Mouse (Mus musculus): ENCODE results near the gene Sox18.

Gene Sox18

GRCm38 (mm10) chr2:181679951-181680715 is 8.7 kb upstream of the Sox18 start, which contains the start of gene Tcea2:
Tcea2 (plus strand) TSS chr2:181680310.
- DNase-seq = peak; percentile 85 to 87

DNA sequence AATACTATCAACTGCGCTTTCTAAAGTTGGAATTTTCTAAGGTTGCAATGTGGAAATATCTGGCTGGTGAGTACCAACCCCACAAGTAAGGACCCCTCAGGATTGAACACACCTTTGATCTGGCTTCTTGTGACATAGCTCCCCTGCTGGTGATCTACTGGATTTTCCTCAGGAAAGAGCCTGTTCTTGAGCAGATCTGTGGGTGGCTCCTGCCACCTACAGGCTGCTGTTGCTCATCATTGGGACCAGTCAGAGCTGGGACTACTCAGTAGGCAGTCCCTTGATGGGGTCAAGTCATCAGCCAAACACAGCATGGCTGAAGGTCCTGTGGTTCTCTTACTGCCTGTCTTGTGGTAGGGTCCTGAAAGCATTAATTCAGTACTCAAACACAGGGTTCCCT is 7.3 kb upstream of the Sox18 start:
- peak; percentile 76 for DNase-seq

GRCm38 (mm10) chr2:181677755-181678098 is 6.3 kb upstream of the Sox18 start:
- no peak for DNase-seq

DNA sequence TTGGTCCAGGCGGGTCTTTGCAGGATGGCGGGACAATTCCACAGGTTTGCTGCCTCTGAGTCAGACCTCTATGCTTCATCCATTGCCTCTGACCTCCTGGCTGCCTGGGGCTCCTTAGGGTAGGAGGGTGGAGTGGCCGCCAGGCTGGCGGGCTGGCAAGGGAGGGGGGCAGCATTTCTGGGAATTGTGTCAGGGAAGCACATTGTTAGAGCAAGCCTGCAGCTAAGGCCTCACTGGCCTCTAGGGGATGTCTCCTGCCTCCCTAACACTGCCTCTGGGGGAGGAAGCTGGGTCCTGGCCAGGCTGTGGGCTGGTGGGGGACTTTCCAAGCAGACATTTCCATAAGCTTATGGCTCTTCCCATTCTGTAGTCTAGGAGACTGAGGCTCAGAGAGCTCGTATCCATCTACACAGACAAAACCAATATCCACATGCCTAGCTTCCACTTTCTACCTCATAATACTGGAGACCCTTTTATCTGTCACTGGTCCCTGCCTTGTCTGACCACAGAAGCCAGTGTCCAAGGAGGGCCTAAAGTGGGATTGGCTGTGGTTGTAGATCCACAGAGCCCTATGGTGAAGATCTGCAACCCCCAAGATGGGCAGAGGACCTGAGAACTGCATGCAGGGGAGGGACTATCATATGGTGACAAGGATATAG is 5.8 kb upstream of the Sox18 start:
- DNase-seq = no peak

- DNase-seq = peak in 1 of 2 experiments; percentile 45
Measured at GRCm38 (mm10) chr2:181676424-181676823, 5.0 kb upstream of the Sox18 start.

DNA sequence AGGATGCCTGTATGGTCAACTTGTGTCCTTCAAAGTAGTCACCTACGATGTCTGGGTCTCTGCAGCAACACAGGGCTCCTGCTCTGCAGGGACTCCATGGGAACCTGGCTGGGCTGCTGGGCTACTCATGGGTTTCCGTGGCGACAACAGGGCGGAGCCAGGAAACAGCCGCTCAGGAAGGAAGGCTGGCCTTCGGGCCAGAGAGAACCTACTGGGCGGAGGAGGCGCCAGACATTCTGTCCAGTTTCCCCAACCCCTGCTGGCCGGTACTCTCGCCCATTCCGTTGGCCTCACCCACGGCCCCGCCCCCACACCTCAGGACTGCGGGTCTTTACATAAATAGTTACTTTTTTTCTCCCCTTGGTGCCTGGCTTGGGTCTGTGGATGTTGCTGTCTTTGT is 4.0 kb upstream of the Sox18 start:
- peak; percentile 60 to 63 for DNase-seq

- DNase-seq = no peak
Measured at GRCm38 (mm10) chr2:181674934-181675333, 3.5 kb upstream of the Sox18 start.

- no peak for DNase-seq
Measured at GRCm38 (mm10) chr2:181673501-181673900, 2.1 kb upstream of the Sox18 start.

GRCm38 (mm10) chr2:181671984-181672383 is 544 bp upstream of the Sox18 start:
- DNase-seq = no peak

DNA sequence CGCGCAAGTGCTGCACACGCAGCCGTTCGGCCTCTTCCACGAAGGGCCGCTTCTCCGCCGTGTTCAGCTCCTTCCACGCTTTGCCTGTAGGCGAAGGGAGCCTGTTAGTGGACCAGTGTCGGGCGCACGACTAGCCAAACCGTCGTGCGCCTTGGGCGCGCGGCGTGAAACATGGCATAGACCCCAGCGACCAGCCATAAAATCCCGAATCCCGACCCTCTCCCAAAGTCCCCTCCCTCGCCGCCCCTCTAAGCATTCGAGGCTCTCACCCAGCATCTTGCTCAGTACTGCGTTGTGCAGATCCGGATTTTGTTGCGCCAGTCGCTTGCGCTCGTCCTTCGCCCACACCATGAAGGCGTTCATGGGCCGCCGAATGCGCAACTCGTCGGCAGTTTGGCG is 528 bp downstream of the Sox18 start:
- peak in 1 of 2 experiments; percentile 37 for DNase-seq

- DNase-seq = no peak
Measured at GRCm38 (mm10) chr2:181670285-181670912, 1.0 kb downstream of the Sox18 start.

DNA sequence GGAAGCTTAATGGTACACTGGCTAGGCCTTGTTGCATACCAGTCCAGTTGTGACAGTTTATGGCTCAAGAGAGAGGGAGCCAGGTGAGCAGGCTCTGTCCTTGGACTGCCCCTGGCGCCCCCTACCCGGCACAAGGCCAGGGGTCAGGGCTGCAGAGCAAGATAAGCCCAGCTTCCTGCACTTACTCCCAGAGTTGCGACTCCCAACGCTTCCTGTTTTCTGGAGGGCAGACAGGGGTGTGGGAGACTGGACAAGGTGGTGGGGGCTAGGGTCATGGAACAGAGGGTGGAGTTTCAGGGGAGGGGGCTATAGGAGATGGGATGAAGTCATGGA is 8.2 kb downstream of the Sox18 start:
- no peak for DNase-seq

- DNase-seq = no peak
Measured at GRCm38 (mm10) chr2:181662620-181663297, 8.7 kb downstream of the Sox18 start.

DNA sequence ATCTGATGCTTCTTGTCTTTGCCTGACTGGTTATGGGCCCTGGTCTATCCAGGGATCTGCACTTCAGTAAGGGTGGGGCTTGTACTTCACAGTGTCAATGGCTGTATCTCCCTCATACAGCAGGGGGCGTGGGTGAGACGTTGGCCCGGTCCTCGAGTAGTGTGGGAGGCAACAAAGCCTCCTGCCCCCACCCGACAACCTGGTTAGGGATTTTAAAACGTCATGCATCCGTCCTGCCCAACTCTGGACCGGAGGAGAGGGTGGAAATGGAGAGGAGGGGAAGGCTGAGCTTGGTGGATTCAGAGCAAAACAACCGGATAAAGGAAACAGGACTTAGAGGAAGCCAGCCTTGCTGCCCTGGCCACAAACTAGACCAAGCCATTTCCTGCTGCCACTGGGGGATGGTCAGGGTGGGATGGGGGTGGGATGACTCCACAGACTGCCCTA is 11.8 kb downstream of the Sox18 start:
- DNase-seq = peak; percentile 86 to 94

GRCm38 (mm10) chr2:181658930-181659555 is 12.4 kb downstream of the Sox18 start:
- DNase-seq = peak in 1 of 2 experiments; percentile 52

- DNase-seq = peak in 1 of 2 experiments; percentile 43
Measured at GRCm38 (mm10) chr2:181658528-181658927, 12.9 kb downstream of the Sox18 start.

- DNase-seq = no peak
Measured at GRCm38 (mm10) chr2:181657441-181657840, 14.0 kb downstream of the Sox18 start.

DNA sequence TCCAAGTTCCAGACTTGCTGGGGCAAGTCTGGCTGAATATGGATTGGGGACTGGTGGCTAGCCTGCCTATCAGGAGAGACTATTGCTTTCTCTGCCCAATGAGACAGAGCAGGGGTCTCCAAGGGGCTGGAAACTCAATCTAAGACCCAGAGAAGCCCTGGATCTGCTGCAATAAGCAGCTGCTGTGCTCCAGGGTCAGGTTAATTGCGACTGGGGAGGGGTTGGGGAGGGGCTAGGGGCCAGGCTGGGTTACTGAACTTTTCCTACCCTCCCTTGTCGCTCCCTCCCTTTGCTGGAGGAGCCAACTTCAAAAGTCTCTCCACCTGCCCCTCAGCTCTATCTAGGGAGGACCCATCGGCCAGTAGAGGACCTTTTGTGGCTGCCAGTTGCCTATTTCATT is 14.7 kb downstream of the Sox18 start, which contains the start of gene Gm29797:
TSS of gene Gm29797 (plus strand) at position 301 of the 400 bp plus-strand sequence.
- no peak for DNase-seq

DNA sequence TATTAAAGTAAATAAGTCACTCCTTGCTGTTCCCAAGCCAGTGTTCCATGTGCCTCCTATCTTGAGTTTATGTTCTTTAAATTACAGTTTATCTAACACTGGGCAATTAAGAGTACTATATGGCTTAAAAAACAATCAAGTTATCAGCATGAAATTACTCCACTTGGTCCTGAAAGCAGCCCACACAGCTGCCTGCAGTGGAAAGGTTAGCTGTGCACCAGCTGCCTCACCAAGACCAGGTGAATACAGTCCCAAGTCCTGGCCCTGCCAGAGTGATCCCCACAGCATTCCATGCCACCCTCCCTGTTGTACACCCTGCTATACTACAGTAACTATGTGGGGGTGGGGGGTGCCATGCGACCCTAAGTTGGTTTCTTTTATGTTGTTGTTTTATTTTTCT is 17.9 kb downstream of the Sox18 start:
- no peak for DNase-seq

- no peak for DNase-seq
Measured at GRCm38 (mm10) chr2:181653065-181653464, 18.4 kb downstream of the Sox18 start.

DNA sequence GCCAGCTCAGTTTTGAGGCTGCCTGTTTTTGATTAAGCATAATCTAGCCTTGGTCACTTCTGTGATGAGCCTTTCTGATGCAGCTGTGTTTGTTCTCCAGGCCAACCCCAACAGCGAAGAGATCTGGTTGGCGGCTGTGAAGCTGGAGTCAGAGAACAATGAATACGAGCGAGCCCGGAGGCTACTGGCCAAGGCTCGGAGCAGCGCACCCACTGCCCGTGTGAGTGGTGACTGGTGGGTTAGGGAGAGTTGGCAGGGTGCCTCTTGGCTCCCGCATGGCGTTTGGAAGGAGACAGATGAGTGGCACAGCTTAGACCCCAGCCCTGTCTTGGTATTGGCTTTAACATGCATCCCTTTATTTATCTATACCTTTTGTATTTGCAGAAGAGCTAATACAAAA is 22.5 kb downstream of the Sox18 start:
- peak; percentile 42 to 45 for DNase-seq

GRCm38 (mm10) chr2:181646626-181647472 is 24.6 kb downstream of the Sox18 start:
- DNase-seq = no peak
